Mouse (Mus musculus) MEL (cell line): ENCODE results near the gene Gsta3. TPM values are rescaled to one million over a fixed set of nuclear protein-coding genes. Genes with fewer than 3 reads are reported as not detected.

Experiments
- DNase-seq: peaks from one replicate; pipeline ENCODE4 v3.0.0; 2011; ENCODE audit warnings: low read depth, low spot score
- H3K27ac ChIP-seq: 2 replicates; pipeline ENCODE4 v1.5.1; 2012; ENCODE audit warnings: low read depth, mild to moderate bottlenecking, control low read depth, low read length, moderate library complexity; ENCODE audit not compliant: control insufficient read depth
- H3K27me3 ChIP-seq, 2 experiments: fragments of 150-350 bp in 1 of 2; sonication (generic) in 1 of 2; 2 replicates each; pipeline ENCODE4 v1.6.1; 2012; ENCODE audit warnings: low read length in 2 of 2, mild to moderate bottlenecking in 2 of 2, improper control_type of control experiment in 1 of 2, moderate library complexity in 1 of 2; ENCODE audit not compliant: insufficient read depth in 2 of 2, control insufficient read depth in 1 of 2
- H3K36me3 ChIP-seq, 2 experiments: 2 replicates each; pipeline ENCODE4 v1.6.1; 2012 to 2014; ENCODE audit warnings: low read length in 2 of 2, improper control_type of control experiment in 1 of 2, inconsistent platforms in 1 of 2, mild to moderate bottlenecking in 1 of 2; ENCODE audit not compliant: insufficient read depth in 2 of 2, control insufficient read depth in 1 of 2
- H3K4me1 ChIP-seq, 2 experiments: fragments of 150-350 bp in 1 of 2; sonication (generic) in 1 of 2; 2 replicates each; pipeline ENCODE4 v1.6.1; 2012; ENCODE audit warnings: low read length in 2 of 2, improper control_type of control experiment in 1 of 2, mild to moderate bottlenecking in 1 of 2; ENCODE audit not compliant: insufficient read depth in 2 of 2, control insufficient read depth in 1 of 2
- H3K4me3 ChIP-seq, 2 experiments: fragments of 150-350 bp in 1 of 2; sonication (generic) in 1 of 2; 2 replicates each; pipeline ENCODE4 v1.5.1; 2012; ENCODE audit warnings: low read depth in 2 of 2, low read length in 2 of 2, mild to moderate bottlenecking in 2 of 2, moderate library complexity in 2 of 2, control low read depth in 1 of 2, improper control_type of control experiment in 1 of 2; ENCODE audit not compliant: control insufficient read depth in 1 of 2, insufficient read depth in 1 of 2
- H3K79me2 ChIP-seq: 2 replicates; pipeline ENCODE4 v1.6.1; 2012; ENCODE audit warnings: mild to moderate bottlenecking, low read length, moderate library complexity; ENCODE audit not compliant: control insufficient read depth, poor library complexity, insufficient read depth
- H3K9ac ChIP-seq: 2 replicates; pipeline ENCODE4 v1.6.1; 2012; ENCODE audit warnings: low read depth, mild to moderate bottlenecking, control low read depth, low read length, moderate library complexity; ENCODE audit not compliant: control insufficient read depth, poor library complexity, severe bottlenecking
- H3K9me3 ChIP-seq: fragments of 150-350 bp; sonication (generic); replicated peaks from 2 replicates; pipeline ENCODE4 v1.6.1; 2012; ENCODE audit warnings: mild to moderate bottlenecking, low read length, improper control_type of control experiment, moderate library complexity; ENCODE audit not compliant: insufficient read depth
- BHLHE40 ChIP-seq: IDR thresholded peaks from 2 replicates; pipeline ENCODE4 v1.6.1; 2012; ENCODE audit warnings: low read depth, mild to moderate bottlenecking, inconsistent platforms, low read length, improper control_type of control experiment, borderline replicate concordance
- CHD2 ChIP-seq: IDR thresholded peaks from 2 replicates; pipeline ENCODE4 v1.6.1; 2011; ENCODE audit warnings: low read length, improper control_type of control experiment
- E2F4 ChIP-seq: IDR thresholded peaks from 2 replicates; pipeline ENCODE4 v1.6.1; 2011; ENCODE audit warnings: low read depth, low read length, improper control_type of control experiment, borderline replicate concordance
- EP300 ChIP-seq, 2 experiments: IDR thresholded peaks; 2 replicates each; pipeline ENCODE4 v1.6.1; 2011; ENCODE audit warnings: improper control_type of control experiment in 2 of 2, low read length in 2 of 2, low read depth in 1 of 2, mild to moderate bottlenecking in 1 of 2
- ETS1 ChIP-seq: IDR thresholded peaks from 2 replicates; pipeline ENCODE4 v1.6.1; 2012; ENCODE audit warnings: low read depth, mild to moderate bottlenecking, inconsistent platforms, low read length, improper control_type of control experiment, moderate library complexity
- GABPA ChIP-seq: IDR thresholded peaks from 2 replicates; pipeline ENCODE4 v1.6.1; 2012; ENCODE audit warnings: low read depth, mild to moderate bottlenecking, inconsistent platforms, low read length, improper control_type of control experiment, moderate library complexity
- JUND ChIP-seq: IDR thresholded peaks from 2 replicates; pipeline ENCODE4 v1.6.1; 2011; ENCODE audit warnings: low read depth, mild to moderate bottlenecking, improper control_type of control experiment, low read length
- KAT2A ChIP-seq: conservative IDR thresholded peaks from 2 replicates; pipeline ENCODE4 v1.6.1; 2012; ENCODE audit warnings: low read depth, low read length, improper control_type of control experiment, inconsistent platforms
- MAX ChIP-seq: IDR thresholded peaks from 2 replicates; pipeline ENCODE4 v1.6.1; 2011; ENCODE audit warnings: low read length, improper control_type of control experiment
- MEF2A ChIP-seq: IDR thresholded peaks from 2 replicates; pipeline ENCODE4 v1.6.1; 2014; ENCODE audit warnings: low read depth, mild to moderate bottlenecking, inconsistent platforms, low read length, improper control_type of control experiment; ENCODE audit not compliant: poor library complexity, insufficient replicate concordance, severe bottlenecking; ENCODE audit errors: extremely low read depth
- MXI1 ChIP-seq: IDR thresholded peaks from 2 replicates; pipeline ENCODE4 v1.6.1; 2011; ENCODE audit warnings: mild to moderate bottlenecking, low read depth, low read length, improper control_type of control experiment
- MYB ChIP-seq: IDR thresholded peaks from 2 replicates; pipeline ENCODE4 v1.6.1; 2011; ENCODE audit warnings: mild to moderate bottlenecking, low read depth, low read length, improper control_type of control experiment
- MYC ChIP-seq: IDR thresholded peaks from 2 replicates; pipeline ENCODE4 v1.6.1; 2011; ENCODE audit warnings: low read depth, mild to moderate bottlenecking, low read length, improper control_type of control experiment, moderate library complexity
- POLR2A ChIP-seq, 2 experiments: IDR thresholded peaks; 2 replicates each; pipeline ENCODE4 v1.6.1; 2011 to 2012; ENCODE audit warnings: low read length in 2 of 2, mild to moderate bottlenecking in 2 of 2, control low read depth in 1 of 2, improper control_type of control experiment in 1 of 2, low read depth in 1 of 2, moderate library complexity in 1 of 2; ENCODE audit not compliant: control insufficient read depth in 1 of 2, insufficient read depth in 1 of 2, poor library complexity in 1 of 2
- POLR2AphosphoS2 ChIP-seq: IDR thresholded peaks from 2 replicates; pipeline ENCODE4 v1.6.1; 2011; ENCODE audit warnings: low read length, improper control_type of control experiment
- POLR2AphosphoS5 ChIP-seq: IDR thresholded peaks from 2 replicates; pipeline ENCODE4 v1.6.1; 2012; ENCODE audit warnings: low read depth, borderline replicate concordance, mild to moderate bottlenecking, inconsistent platforms, low read length, moderate library complexity, mixed read lengths
- RAD21 ChIP-seq: IDR thresholded peaks from 2 replicates; pipeline ENCODE4 v1.6.1; 2011; ENCODE audit warnings: mild to moderate bottlenecking, low read depth, low read length, improper control_type of control experiment
- SMC3 ChIP-seq: IDR thresholded peaks from 2 replicates; pipeline ENCODE4 v1.6.1; 2011; ENCODE audit warnings: low read depth, low read length, improper control_type of control experiment
- TAL1 ChIP-seq: IDR thresholded peaks from 2 replicates; pipeline ENCODE4 v1.6.1; 2012; ENCODE audit warnings: mild to moderate bottlenecking, inconsistent platforms, low read length, moderate library complexity, mixed read lengths
- TBP ChIP-seq: IDR thresholded peaks from 2 replicates; pipeline ENCODE4 v1.8.0; 2011; ENCODE audit warnings: low read depth, low read length, improper control_type of control experiment
- UBTF ChIP-seq: IDR thresholded peaks from 2 replicates; pipeline ENCODE4 v1.6.1; 2012; ENCODE audit warnings: low read depth, mild to moderate bottlenecking, inconsistent platforms, low read length, improper control_type of control experiment, moderate library complexity, borderline replicate concordance; ENCODE audit not compliant: insufficient read depth
- USF1 ChIP-seq: IDR thresholded peaks from 2 replicates; pipeline ENCODE4 v1.6.1; 2014; ENCODE audit warnings: low read depth, mild to moderate bottlenecking, inconsistent platforms, low read length, improper control_type of control experiment, moderate library complexity
- USF2 ChIP-seq, 2 experiments: IDR thresholded peaks; 2 replicates each; pipeline ENCODE4 v1.6.1; 2011 to 2012; ENCODE audit warnings: improper control_type of control experiment in 2 of 2, low read length in 2 of 2, borderline replicate concordance in 1 of 2, inconsistent platforms in 1 of 2, low read depth in 1 of 2, mild to moderate bottlenecking in 1 of 2; ENCODE audit not compliant: insufficient read depth in 1 of 2
- ZKSCAN1 ChIP-seq: IDR thresholded peaks from 2 replicates; pipeline ENCODE4 v1.6.1; 2012; ENCODE audit warnings: low read depth, mild to moderate bottlenecking, inconsistent platforms, low read length, improper control_type of control experiment, moderate library complexity
- polyA plus RNA-seq, 2 experiments: library from polyadenylated mRNA; stranded (reverse) in 1 of 2; unstranded in 1 of 2; fragments of >175 nt in 1 of 2; fragments of >200 nt in 1 of 2; gene quantifications; 2 replicates each; pipeline versions ENCODE4 v1.2.1 to v1.2.4; 2012; ENCODE audit warnings: low replicate concordance in 2 of 2, low read depth in 1 of 2; ENCODE audit not compliant: insufficient read length in 2 of 2, insufficient read depth in 1 of 2, missing spikeins in 1 of 2
- total RNA-seq: library from RNA; depleted of rRNA; stranded (reverse); fragments of 300-350 nt; gene quantifications from 2 replicates; pipeline ENCODE4 v1.2.3, GENCODE M21; 2012

The Gsta3 gene
- total and polyA plus RNA-seq, 3 experiments: 2.2 to 3.4 TPM; not detected in 1

- peaks cover 21 to 27% of the 10 kb centered on the region in 2 experiments for H3K4me1 ChIP-seq
- TF ChIP-seq ETS1 (no peak), EP300 (IDR thresholded peaks at IDR 0.05; ENCODE audit: low read depth in 1 of 2, low read length in 2 of 2) (no peak), BHLHE40 (no peak), USF2 (IDR thresholded peaks at IDR 0.05; ENCODE audit: borderline replicate concordance in 1 of 2, insufficient read depth in 1 of 2, low read depth in 1 of 2, low read length in 2 of 2) (no peak), POLR2AphosphoS5 (no peak), ZKSCAN1 (no peak), E2F4 (no peak), SMC3 (no peak), CHD2 (no peak), JUND (no peak)
- H3K27ac ChIP-seq: no peak overlapping the region
- H3K9ac ChIP-seq: no peak overlapping the region
- no peaks in the 10 kb centered on the region for H3K79me2 ChIP-seq
- H3K36me3 ChIP-seq: peaks cover 0 to 27% of the 10 kb centered on the region in 2 experiments; a peak in 2 of 4 replicates
- no peaks in the 10 kb centered on the region for H3K9me3 ChIP-seq
- no peak for DNase-seq
- H3K27me3 ChIP-seq: no peaks in the 10 kb centered on the region
- no peak overlapping the region for H3K4me3 ChIP-seq
Observed at GRCm38 (mm10) chr1:21244290-21244960, 4.0 kb downstream of the Gsta3 start.

GRCm38 (mm10) chr1:21246136-21246535, 5.7 kb downstream of the Gsta3 start:
- Histone ChIP-seq H3K36me3 (peaks cover 0 to 14% of the 10 kb centered on the region in 2 experiments; a peak in 2 of 4 replicates), H3K4me3 (no peak overlapping the region), H3K27me3 (no peaks in the 10 kb centered on the region), H3K27ac (no peak overlapping the region), H3K9ac (no peak overlapping the region), H3K4me1 (peaks cover 14 to 17% of the 10 kb centered on the region in 2 experiments), H3K9me3 (no peaks in the 10 kb centered on the region), H3K79me2 (no peaks in the 10 kb centered on the region)
- DNase-seq: no peak
- TF ChIP-seq MYC (no peak), MXI1 (no peak), GABPA (no peak), TBP (no peak), MAX (no peak), POLR2AphosphoS2 (no peak), TAL1 (no peak), CHD2 (no peak), UBTF (no peak), MEF2A (no peak), MYB (no peak), POLR2A (IDR thresholded peaks at IDR 0.05; ENCODE audit: control insufficient read depth in 1 of 2, insufficient read depth in 1 of 2, low read depth in 1 of 2, low read length in 2 of 2, poor library complexity in 1 of 2) (no peak), JUND (no peak), SMC3 (no peak), KAT2A (no peak), EP300 (IDR thresholded peaks at IDR 0.05; ENCODE audit: low read depth in 1 of 2, low read length in 2 of 2) (no peak), RAD21 (no peak), USF1 (no peak), POLR2AphosphoS5 (no peak), BHLHE40 (no peak)
